Mouse (Mus musculus): ENCODE data around the gene Grip1.
A peak's percentile ranks its signal among the peaks of the same experiment; 100 is the strongest.

Grip1 gene

DNA sequence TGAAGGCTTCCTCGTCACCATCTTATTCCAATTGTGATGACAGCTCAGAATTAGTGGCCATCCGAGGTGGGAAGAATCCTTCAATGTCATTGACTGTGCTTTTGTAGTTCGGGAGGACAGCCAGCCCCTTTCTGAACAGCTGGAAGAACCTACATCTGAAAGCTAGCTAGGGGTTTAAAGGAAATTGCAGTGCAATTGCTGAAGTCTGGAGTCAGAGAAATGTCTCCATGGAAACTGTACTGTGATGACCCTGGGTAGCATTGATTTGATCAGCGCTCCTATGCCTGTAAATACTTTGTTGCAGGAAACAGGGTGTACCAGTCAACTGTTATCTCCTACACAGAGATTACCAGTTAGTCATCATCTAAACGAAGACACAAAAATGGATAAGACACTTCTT lies 325.2 kb downstream of the Grip1 start:
- DNase-seq = no peak

DNA sequence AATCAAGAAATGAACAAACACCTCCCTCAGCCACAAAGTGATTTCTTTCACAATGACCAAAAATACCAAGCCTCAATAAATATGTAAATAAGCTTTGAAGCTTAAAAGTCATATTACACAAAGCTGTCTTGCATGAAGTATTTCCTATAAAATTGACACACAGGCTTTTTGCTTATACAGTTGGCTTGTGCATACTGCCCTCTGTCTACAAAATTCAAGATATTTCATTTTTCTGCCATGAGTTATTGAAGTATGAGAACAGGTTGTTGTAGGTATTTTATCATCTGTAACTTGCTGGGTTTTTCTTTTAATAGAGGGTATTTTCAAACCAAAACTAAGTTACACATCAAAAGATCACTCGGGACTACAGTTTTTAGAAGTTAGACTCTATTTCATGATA lies 326.0 kb downstream of the Grip1 start:
- DNase-seq = no peak

GRCm38 (mm10) chr10:119790507-119790906 lies 336.9 kb downstream of the Grip1 start:
- no peak for DNase-seq

- peak; percentile 20 for DNase-seq
Measured at GRCm38 (mm10) chr10:119802421-119802820, 348.8 kb downstream of the Grip1 start.

DNA sequence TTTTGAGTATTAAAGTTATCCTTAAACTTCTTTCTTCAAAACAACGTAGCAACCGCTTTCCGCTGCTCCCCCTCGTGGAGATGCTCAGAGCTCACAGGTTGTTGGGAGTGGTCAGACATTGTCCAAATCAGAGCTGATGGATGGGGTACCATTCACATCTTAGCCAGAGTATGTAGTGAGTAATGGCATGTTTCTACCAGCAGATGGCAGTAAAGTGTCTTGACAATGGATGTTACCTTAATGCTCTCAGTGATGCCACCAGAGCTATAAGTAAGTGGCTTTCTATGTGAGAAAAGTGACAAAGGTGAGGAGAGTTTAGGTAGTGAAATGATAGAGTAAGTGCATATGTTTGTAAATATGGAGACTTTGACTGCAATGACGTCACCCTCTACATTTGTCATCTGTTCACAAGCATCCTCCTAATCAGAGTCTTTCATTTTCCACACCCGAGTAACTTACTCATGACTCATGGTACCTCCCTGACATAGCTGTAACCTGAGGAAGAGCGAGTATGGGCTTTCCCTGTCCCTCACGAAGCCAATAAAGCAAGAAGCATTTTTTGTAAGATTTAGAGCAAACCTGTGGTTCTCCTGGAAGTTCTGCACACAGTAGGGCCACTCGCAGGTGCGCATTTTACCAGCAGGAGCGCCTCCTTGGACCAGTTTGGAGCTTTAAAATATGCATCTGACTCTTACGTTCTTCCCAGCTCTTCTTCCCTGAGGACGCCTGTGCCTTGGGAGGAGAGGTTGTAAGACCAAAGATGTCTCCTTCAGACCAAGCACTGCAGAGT lies 350.2 kb downstream of the Grip1 start:
- peak; percentile 90 for DNase-seq

- DNase-seq = no peak
Measured at GRCm38 (mm10) chr10:119804423-119804814, 350.8 kb downstream of the Grip1 start.

- no peak for DNase-seq
Measured at GRCm38 (mm10) chr10:119805082-119805481, 351.5 kb downstream of the Grip1 start.

DNA sequence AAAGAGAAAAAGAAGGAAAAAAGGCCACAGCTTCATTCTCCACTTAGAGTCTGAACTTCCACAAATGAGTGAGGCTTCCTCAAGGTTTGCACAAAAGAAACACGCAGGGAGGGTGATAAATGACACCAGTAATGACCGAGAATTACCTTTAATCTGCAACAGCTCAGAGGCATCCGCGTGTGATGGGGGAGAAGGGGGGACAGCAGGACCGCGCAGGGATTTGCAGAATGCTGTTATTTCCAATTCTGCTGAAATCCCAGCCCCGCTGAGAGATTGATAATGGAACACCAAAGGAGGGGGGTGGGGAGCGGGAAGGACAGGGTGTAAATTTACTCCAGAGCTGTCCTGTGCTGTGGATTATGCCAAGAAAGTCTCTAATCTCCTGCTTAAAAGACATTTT lies 352.5 kb downstream of the Grip1 start:
- DNase-seq = peak; percentile 24

DNA sequence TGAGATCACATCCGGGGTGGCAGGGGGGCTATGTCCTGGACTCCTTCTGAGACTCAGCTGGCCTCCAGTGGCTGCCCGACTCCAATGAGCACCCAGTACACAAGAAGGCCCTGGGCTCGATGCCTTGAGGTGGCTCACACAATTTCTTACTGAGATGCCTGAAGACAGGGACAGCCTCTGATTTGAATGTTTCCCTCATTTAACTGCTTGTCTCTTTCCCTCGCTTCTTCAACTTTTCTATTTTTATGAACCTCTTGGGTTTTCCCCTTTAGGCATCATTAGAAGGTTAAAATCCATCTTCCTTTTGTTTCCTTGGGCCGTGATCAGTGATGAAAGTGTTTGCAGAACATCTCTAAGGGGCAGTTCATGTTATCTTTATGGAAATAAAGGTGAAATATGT lies 354.8 kb downstream of the Grip1 start:
- DNase-seq = no peak

DNA sequence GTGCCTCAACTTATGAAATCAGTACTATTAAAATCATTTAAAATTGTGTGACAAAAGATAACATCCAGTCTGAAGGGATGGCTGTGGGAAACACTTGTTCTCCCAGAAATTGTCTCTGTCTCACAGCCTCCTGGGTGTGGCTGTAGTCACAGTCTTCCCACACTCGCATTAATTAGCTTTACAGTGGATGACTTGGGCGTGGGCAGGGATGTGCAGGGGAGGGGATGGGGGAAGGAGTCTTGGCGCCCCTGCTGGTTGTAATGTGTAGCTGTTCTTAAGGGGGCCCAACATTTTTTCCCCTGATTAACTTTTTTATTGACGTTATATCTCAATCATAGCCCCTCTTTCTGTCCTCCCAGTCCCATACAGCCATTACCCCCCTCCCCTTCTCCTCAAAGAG lies 360.5 kb downstream of the Grip1 start:
- no peak for DNase-seq

DNA sequence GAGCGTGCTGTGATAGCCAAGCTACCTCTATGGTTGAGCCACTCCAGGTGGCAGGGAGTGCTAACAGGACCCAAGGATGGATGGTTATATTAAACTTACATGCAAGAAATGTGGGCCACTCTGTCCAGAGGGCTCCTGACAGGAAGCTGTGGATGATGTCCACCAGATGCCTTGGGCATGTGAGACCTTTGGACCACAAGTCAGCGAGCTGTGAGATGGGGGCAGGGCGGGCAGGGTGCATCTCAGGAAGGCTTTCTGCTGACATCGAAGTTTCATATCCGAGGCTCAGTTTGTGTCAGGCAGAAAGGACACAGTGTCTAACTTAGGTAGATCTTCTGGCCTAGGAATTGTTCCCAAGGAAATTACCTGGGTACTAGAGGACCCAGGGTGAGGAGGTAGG lies 362.4 kb downstream of the Grip1 start:
- no peak for DNase-seq

DNA sequence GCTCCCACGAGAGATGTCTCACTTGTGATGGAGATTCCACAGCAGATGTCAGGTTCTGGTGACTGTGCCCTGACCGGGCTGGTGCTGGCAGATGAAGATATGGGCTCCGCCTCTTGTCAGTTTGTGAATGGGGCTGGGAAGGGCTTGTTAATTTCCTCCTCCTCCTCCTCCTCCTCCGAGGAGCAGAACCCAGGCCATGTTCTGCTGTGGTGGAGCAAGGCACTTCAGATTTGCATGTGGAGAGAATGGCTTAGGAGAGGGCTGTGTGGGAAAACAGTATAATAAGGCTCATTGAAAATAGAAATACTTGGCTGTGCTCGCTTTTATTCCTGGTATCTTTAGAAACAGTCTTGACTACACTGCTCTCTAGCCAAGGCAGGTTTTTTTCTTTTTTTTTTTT lies 364.8 kb downstream of the Grip1 start:
- no peak for DNase-seq

GRCm38 (mm10) chr10:119819102-119819681 lies 365.6 kb downstream of the Grip1 start:
- DNase-seq = peak; percentile 49

GRCm38 (mm10) chr10:119819740-119820139 lies 366.1 kb downstream of the Grip1 start:
- no peak for DNase-seq

DNA sequence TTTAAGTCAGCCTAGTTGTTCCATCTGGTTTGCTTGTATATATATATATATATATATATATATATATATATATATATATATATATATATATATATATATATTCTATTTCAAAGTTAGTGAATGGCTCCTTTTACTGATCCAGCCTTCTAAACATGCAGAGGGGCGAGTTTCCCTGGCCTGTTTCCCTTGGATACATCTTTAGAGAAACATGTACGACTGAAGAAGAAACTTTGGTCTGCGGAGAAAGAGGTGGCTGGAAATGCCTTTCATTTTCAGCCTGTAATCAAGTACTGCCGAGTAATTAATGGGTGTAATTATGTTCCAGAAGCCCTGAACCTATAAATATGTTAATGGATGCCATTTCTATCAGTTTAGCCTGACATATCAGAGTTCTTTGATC lies 366.8 kb downstream of the Grip1 start:
- no peak for DNase-seq

DNA sequence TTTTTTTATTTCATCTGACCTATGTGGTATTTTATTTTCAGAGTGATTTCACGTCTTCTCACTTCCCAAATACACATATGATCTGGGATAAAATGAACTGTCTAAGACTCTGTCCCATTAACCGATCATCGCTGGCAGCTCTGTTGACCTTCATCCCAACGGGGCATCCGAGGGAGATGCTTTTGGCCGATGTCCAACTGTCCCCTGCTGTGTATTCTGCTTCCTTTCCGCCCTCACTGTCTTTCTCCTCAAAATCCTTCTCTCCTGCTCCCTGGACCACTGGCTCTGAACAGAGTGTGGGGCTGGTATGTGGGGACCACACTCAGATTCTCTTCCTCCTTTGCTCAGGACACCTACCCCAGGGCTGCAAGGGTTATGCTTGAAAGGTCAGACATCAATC lies 370.1 kb downstream of the Grip1 start:
- peak; percentile 55 for DNase-seq

DNA sequence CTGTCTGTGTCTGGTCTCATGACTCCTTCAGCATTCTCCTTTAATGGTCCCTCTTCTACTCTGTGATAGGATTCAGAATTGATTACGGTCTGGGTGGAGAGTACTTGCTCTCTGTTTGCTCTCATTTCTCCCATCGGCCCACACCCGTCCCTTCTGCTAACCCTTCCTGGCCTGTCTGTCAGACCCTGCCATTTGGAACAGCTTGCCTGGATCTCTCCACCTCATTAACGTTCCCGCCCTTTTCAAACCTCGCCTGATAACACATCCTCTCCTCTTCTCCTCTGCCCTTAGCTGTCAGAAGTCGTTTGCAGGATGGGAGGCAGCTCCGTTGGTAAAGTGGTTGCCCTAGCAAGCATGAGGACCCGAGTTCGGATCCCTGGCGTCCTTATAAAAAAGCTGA lies 370.9 kb downstream of the Grip1 start:
- peak; percentile 69 for DNase-seq

DNA sequence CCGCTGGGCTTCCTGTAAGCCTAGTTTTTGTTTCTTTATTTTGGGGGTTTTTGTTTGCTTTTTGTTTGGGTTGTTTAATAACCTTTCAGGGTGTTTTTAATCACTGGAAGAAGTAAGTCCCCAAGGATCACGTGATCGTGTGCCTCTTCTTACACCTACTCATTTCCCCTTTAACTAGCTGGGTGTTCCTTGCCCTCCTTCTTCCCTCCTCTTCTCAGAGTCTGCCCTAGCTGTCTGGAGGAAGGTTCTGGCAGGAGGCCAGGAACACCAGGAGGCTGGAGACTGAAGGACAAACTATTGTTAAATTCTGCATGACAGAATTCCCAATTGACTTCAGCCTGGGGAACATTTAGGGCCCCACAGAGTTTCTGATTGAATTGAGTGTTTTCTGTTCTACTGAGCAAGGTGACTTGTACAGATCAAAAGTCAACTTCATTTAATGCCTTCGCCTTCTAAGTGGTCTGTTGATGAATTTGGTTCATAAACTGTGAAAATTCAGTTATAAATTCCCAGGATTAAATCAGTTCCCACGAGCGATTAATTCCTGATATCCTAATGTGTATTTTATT lies 376.8 kb downstream of the Grip1 start:
- peak; percentile 75 for DNase-seq

- no peak for DNase-seq
Measured at GRCm38 (mm10) chr10:119831086-119831485, 377.5 kb downstream of the Grip1 start.

DNA sequence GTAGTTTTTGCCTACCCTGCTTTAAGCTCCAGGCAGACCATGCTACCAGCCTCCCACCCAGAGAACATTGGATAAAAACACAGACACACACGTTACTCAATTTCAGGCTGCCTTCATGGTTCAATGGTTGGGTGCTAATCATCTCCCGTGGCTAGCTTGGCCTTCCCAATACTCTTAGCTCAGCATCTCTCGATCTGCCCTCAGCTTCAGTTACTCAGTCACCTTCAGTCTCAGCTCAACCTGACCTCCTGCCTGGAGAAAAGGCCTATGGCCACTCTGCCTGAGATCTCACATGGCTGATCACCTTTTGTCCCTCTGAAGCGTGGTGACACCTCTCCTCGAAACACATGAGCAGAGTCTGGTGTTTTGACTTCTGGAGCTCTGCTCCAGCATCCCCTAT lies 379.7 kb downstream of the Grip1 start:
- no peak for DNase-seq

DNA sequence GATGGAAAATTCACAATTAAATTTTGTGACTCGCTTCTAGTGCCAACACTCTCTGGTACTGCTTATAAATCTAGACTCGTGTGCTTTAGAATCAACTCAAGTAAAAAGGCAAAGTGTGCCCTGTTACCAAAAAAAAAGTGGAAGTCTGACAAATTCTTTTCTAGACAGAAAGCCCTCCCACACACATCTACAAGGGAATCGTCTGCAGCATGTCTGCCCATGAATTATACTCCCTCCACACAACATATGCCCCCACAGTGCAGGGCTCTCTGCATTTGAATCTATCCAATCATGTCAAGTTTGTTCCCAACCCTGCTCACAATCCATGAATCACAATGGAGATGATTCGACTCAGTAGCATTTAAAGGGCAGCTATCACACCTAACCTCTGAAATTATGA lies 380.5 kb downstream of the Grip1 start:
- DNase-seq = no peak

GRCm38 (mm10) chr10:119839645-119840044 lies 386.0 kb downstream of the Grip1 start:
- no peak for DNase-seq

DNA sequence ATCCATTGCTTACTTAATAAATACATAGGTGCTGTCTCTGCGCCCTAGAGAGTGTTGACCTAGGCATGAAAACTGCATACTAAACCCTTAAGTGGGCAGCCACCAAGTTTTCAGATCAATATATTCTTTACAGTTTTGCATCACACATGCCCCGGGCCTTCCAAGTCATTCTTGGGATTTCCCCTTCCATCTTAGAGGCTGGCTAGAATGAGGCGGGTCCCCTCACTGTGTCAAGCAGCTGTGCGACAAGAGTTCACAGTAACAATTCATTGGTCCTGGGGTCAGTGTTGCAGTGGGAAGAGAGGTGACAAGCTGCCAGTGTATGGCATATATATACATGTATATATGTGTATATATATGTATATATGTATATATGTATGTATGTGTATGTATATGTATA lies 388.4 kb downstream of the Grip1 start:
- DNase-seq = no peak

DNA sequence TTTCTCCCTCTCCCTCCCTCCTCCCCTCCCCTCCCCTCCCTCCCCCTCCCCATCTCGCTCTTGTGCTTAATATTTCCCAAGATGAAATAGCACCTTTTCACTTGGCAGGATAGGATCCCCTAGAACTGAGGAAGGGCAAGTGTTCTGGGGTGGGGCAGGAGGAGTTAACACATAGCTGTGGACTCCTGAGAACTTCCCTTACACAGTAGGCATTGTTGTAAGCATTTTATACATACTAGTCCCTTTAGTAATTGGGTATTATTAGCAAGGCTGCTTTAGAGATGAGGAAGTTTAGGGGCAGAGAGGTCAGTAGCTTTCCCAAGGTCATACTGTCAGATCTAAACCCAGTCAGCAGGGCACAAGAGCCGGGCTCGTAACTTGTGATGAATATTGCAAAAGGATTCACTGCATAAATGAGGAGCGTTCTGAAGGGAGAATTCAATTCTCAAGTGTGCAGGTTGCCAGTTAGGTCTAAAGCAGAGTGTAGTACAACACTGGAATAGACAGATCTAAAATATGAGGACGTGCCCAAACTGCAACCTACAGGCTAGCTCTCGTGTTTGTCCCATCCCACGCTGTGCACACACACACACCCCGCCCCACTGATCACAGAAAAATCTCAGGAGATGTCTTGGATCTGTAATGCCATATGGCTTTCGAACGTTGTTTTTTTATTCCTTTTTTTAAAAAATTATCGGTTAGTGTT lies 392.2 kb downstream of the Grip1 start:
- no peak for DNase-seq
